Mouse (Mus musculus): ENCODE measurements around the gene Pten.
"Not testable (repeated sequence)": the region's sequence is repeated elsewhere in the genome, so short reads cannot be mapped to it uniquely, and the experiment has no call there.

Gene Pten

GRCm38 (mm10) chr19:32754188-32755000, 2.9 kb upstream of the Pten start:
- no peak for DNase-seq (ENCODE audit: low read depth, low spot score)

DNA sequence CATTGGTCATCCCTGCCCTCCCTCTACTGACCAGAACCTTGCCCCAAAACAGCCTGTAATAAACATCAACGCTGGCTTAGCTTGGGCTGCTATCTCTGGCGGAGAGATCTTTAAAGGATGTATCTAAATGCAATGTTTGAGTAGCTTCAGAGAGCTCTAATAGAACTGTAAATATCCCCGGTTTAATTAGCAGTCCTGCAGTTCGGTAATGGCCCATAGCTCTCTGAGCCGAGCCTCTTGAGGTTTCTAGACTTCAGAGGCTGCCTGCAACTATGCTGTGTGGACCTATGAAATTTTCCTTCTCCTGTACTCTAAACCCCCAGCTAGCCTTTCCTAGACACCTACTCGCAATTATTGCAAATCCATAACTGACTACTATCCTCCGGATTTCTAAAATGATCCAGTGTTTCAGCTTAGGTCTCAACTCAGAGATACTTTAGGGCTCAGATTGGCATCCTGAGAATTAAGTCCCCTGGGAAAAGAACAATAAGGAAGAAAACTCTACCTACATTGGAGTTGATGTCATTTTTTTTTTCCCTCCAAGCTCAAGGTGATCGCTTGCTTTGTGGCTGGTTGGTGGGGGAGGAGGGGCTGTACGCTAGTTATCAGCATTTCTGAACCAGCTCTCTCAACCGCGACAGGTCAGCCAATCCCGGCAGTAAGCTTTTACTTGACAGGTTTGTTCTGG, 2.0 kb upstream of the Pten start:
- DNase-seq (ENCODE audit: low read depth, low spot score), result no peak

DNA sequence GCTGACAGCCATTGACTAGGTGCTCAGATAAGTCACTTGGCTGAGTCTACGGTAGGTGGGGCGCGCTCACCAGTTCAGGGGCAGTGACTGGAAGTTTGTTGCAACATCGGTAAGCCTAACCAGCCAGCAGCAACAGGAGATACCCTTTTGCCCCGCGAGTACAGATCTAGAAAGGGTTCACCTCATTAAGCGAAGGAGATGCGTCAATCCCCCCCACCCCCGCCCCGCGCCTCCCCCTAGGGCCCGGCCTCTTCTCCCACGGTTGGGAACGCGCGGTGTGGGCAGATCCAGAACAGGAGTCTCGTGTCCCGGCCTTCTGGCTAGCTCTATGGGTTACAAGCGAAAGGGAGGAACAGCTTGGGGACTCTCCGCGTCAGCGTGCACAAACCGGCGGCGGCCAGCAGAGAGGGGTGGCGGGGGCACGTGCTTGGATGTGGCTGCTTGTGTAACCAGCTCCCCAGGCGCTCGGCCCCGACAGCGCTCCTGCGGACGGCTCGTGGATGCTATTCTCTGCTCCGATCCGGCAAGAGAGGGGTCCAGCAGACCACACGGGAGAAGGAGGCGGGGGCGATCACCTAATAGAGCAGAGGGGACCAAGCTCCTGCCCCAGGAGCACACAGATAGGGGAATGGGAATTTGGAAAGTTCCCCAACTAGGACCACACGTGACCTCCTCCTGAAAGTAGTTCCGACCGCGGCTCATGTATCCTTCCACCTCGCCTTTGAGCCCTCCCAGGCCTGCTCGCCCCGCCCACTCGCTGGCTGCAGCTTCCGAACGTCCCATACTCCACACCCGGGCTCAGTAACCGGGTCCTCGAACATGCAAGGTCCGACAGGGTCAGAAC, 1.3 kb upstream of the Pten start:
- peak; percentile 93 for DNase-seq (ENCODE audit: low read depth, low spot score)

- DNase-seq (ENCODE audit: low read depth, low spot score), result no peak
Observed at GRCm38 (mm10) chr19:32756636-32756899, 729 bp upstream of the Pten start.

DNA sequence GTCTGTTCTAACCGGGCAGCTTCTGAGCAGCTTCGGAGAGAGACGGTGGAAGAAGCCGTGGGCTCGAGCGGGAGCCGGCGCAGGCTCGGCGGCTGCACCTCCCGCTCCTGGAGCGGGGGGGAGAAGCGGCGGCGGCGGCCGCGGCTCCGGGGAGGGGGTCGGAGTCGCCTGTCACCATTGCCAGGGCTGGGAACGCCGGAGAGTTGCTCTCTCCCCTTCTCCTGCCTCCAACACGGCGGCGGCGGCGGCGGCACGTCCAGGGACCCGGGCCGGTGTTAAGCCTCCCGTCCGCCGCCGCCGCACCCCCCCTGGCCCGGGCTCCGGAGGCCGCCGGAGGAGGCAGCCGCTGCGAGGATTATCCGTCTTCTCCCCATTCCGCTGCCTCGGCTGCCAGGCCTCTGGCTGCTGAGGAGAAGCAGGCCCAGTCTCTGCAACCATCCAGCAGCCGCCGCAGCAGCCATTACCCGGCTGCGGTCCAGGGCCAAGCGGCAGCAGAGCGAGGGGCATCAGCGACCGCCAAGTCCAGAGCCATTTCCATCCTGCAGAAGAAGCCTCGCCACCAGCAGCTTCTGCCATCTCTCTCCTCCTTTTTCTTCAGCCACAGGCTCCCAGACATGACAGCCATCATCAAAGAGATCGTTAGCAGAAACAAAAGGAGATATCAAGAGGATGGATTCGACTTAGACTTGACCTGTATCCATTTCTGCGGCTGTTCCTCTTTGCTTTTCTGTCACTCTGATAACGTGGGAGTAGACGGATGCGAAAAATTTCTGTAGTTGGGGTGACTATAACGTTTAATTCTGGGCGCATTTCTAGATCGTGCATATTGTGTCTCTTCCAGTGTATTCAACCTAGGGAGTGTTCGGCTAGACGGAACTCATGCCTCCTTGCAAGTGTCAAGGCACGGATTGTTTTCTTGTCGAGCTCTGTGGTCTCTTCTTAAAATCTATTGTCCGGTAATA, 815 bp downstream of the Pten start:
- no peak for DNase-seq (ENCODE audit: low read depth, low spot score)

DNA sequence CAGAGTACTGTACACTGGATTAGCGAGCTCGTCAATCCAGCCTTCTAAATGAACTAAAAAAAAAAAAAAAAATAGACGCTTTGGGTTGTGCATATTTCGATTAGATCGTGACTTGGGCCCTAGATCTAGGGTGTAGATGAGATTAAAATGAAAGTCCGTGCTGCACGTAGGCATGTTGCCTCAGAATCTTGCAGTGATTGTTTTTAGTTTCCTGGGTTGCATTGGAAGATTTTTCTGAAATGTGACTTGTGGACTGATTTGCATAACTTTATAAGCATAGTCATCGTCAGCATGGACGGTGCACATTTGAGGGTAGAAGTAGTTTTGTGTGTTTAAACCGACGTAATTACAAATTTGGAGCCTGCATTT, 1.5 kb downstream of the Pten start:
- DNase-seq (ENCODE audit: low read depth, low spot score), result no peak

DNA sequence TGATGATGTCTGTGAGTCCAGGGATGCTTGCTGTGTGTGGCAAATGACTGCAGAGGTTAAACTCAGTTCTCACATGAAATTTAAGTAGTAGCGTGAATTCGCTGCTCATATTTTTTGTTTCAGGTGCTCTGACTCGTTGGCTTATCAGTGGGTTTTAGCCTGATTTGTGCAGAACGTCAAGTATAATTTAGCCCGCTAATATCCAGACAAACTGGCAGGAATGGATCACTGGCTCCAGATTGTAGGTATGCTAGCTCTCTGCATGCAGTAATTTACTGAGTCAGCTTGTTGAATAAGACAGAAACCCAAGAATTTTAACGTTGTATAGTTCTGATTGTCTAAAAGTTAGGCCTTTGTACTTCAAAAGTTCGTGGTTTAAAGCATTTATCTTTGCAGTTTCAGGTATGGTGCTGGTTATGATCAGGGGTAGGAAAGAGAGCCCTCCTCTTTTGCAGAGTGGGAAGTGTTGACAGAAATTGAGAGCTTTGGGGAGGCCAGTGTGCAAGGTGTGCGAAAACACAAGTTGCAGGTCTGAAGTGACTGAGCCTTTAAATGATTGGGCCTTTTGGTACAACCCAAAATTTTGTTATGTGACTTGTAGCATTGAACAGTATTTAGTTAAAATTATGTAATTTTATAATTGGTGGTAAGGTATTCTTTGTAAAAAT, 2.2 kb downstream of the Pten start:
- no peak for DNase-seq (ENCODE audit: low read depth, low spot score)

- no peak for DNase-seq (ENCODE audit: low read depth, low spot score)
Observed at GRCm38 (mm10) chr19:32760499-32760898, 3.2 kb downstream of the Pten start.

DNA sequence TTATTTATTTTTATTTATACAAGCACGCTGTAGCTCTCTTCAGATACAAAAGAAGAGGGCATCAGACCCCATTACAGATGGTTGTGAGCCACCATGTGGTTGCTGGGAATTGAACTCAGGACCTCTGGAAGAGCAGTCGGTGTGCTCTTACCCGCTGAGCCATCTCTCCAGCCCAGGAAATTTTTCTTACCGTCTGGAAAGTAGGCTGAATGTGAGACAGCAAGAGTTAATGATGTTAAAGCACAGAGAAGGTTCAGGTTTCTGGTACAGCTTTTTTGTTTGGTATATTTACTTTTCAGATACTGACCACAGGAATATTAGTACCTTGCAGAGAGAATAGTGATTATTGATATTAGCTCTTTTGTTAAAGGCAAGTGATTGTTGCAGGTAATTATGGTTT, 3.9 kb downstream of the Pten start:
- no peak for DNase-seq (ENCODE audit: low read depth, low spot score)

GRCm38 (mm10) chr19:32762493-32762892, 5.2 kb downstream of the Pten start:
- no peak for DNase-seq (ENCODE audit: low read depth, low spot score)

GRCm38 (mm10) chr19:32778411-32778810, 21.1 kb downstream of the Pten start:
- no peak for DNase-seq (ENCODE audit: low read depth, low spot score)

GRCm38 (mm10) chr19:32779131-32779530, 21.8 kb downstream of the Pten start:
- no peak for DNase-seq (ENCODE audit: low read depth, low spot score)

GRCm38 (mm10) chr19:32781305-32782071, 24.2 kb downstream of the Pten start:
- no peak for DNase-seq (ENCODE audit: low read depth, low spot score)

DNA sequence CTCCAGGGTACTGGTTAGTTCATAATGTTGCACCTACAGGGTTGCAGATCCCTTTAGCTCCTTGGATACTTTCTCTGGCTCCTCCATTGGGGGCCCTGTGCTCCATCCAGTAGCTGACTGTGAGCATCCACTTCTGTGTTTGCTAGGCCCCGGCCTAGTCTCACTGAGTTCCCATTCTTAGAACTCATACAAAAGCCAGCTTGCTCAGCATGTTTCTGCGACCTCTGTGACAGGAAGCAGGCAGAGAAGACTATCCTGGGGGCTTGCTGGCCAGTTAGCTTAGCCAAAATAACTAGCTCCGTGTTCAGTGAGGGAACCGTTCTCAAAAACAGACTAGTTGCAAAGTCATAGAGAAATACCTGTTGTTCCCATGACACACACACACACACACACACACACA, 30.1 kb downstream of the Pten start:
- DNase-seq (ENCODE audit: low read depth, low spot score), result not testable (repeated sequence)

GRCm38 (mm10) chr19:32788016-32788415, 30.7 kb downstream of the Pten start:
- not testable (repeated sequence) for DNase-seq (ENCODE audit: low read depth, low spot score)

DNA sequence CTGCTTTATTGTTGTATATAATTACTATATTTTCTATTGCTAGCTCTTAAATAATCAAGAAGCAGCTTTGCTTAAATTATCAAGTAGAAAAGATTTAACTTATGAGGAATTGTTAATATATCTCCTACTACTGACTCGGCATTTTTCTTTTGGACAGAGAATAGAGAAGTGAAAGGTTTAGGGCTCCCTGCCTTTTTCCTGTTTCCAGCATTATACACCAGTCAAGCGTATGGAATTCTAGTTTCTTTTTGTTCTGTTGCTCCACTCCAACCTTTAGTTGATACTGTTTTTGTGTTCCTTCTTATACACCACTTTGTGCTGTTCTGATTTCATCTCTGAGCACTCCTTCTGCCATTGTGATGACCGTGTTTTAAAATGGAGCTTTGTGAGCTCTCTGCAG, 32.2 kb downstream of the Pten start:
- DNase-seq (ENCODE audit: low read depth, low spot score), result no peak

GRCm38 (mm10) chr19:32792610-32793009, 35.3 kb downstream of the Pten start:
- DNase-seq (ENCODE audit: low read depth, low spot score), result peak; percentile 75

DNA sequence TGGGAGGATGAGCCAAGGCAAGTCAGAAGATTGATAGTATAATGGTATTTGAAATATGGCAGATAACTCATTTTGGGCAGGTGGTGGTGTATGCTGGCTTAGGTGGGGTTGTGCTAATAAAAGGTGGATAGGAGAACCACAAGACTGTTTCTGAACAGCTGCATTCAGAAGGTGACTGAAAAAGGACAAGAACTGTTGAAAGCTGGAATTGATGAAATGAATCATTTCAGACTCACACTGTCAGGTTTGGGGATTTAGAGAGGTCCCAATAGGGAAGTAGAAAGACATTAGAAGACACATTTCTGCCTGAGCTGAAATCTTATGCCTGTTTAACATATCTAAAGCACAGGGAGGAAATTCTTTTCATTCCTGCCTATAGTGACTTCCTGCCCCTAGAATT, 36.6 kb downstream of the Pten start:
- DNase-seq (ENCODE audit: low read depth, low spot score), result no peak

GRCm38 (mm10) chr19:32800557-32800956, 43.3 kb downstream of the Pten start:
- no peak for DNase-seq (ENCODE audit: low read depth, low spot score)

DNA sequence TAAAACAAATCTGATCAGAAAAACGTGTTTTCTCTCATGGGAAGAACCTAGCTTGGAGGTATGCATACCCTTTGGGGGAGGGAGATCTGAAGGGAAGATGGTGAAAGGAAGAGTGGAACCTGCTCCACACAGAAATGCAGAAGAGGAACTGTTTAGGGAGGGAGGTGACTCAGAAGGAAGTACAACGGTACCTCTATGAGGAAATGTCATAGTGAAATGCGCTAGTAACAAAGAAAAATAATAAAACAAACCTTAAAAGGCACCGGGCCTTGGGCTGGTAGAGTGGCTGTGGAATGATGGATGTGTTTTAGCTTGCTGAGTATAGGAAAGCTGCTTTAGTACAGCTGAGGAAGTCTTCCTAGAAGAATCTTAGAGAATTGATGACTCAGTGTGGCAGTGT, 47.4 kb downstream of the Pten start:
- no peak for DNase-seq (ENCODE audit: low read depth, low spot score)

Measured in retina, adult 2 months (tissue).